Mouse (Mus musculus) left cerebral cortex, postnatal 25 days (tissue): ENCODE measurements at regions not wholly inside any gene's neighbourhood (a gene's known extent, or its start where the extent isn't known, plus 50 kb on each side); places are given as distances from the start of the nearest gene placed in this dataset.

ENCODE experiments used
- DNase-seq, 2 experiments: peaks; one replicate each; pipeline ENCODE4 v3.0.0; 2022; ENCODE audit warnings: low spot score in 2 of 2, mixed read lengths in 1 of 2
- intact Hi-C: fragments of 180-260 bp; cut with DNase I; formaldehyde crosslinking; loops from one replicate; pipeline ENCODE4 v1.15.1; 2025

GRCm38 (mm10) chr2:117780287-117780686, 331.4 kb upstream of the Thbs1 start:
- intact Hi-C loops: no loop called here
- DNase-seq: no peak

GRCm38 (mm10) chr2:117780816-117781215, 330.9 kb upstream of the Thbs1 start:
- no peak for DNase-seq
- intact Hi-C loops: no loop called here

GRCm38 (mm10) chr2:117787321-117787720, 324.4 kb upstream of the Thbs1 start:
- no peak for DNase-seq
- intact Hi-C loops: no loop called here

- intact Hi-C loops: no loop called here
- DNase-seq: no peak
Observed at GRCm38 (mm10) chr2:117794285-117794684, 317.4 kb upstream of the Thbs1 start.

- intact Hi-C loops: no loop called here
- DNase-seq: no peak
Observed at GRCm38 (mm10) chr2:117801946-117802600, 309.6 kb upstream of the Thbs1 start.

GRCm38 (mm10) chr2:117802686-117803085, 309.0 kb upstream of the Thbs1 start:
- DNase-seq: no peak
- intact Hi-C loops: no loop called here

GRCm38 (mm10) chr2:117804686-117805085, 307.0 kb upstream of the Thbs1 start:
- intact Hi-C loops: no loop called here
- no peak for DNase-seq

GRCm38 (mm10) chr2:117807121-117807520, 304.6 kb upstream of the Thbs1 start:
- intact Hi-C loops: no loop called here
- DNase-seq: no peak

GRCm38 (mm10) chr2:117811506-117811905, 300.2 kb upstream of the Thbs1 start:
- no peak for DNase-seq
- intact Hi-C loops: no loop called here

GRCm38 (mm10) chr2:117811931-117812330, 299.7 kb upstream of the Thbs1 start:
- intact Hi-C loops: no loop called here
- no peak for DNase-seq

GRCm38 (mm10) chr2:117819701-117820225, 291.9 kb upstream of the Thbs1 start:
- DNase-seq: no peak
- intact Hi-C loops: no loop called here

- intact Hi-C loops: no loop called here
- DNase-seq: no peak
Observed at GRCm38 (mm10) chr2:117820708-117821107, 291.0 kb upstream of the Thbs1 start.

- intact Hi-C loops: no loop called here
- DNase-seq: no peak
Observed at GRCm38 (mm10) chr2:117825088-117825487, 286.6 kb upstream of the Thbs1 start.

- intact Hi-C loops: no loop called here
- DNase-seq: no peak
Observed at GRCm38 (mm10) chr2:117827278-117827677, 284.4 kb upstream of the Thbs1 start.

GRCm38 (mm10) chr2:117838387-117838786, 273.3 kb upstream of the Thbs1 start:
- DNase-seq: no peak
- intact Hi-C loops: no loop called here

GRCm38 (mm10) chr2:117840406-117840805, 271.3 kb upstream of the Thbs1 start:
- no peak for DNase-seq
- intact Hi-C loops: no loop called here

- DNase-seq: no peak
- intact Hi-C loops: no loop called here
Observed at GRCm38 (mm10) chr2:117842309-117842986, 269.2 kb upstream of the Thbs1 start.

GRCm38 (mm10) chr2:117852442-117852841, 259.2 kb upstream of the Thbs1 start:
- DNase-seq: no peak
- intact Hi-C loops: no loop called here

- DNase-seq: no peak
- intact Hi-C loops: no loop called here
Observed at GRCm38 (mm10) chr2:117862301-117862700, 249.4 kb upstream of the Thbs1 start.

- no peak for DNase-seq
- intact Hi-C loops: no loop called here
Observed at GRCm38 (mm10) chr2:117865119-117865518, 246.6 kb upstream of the Thbs1 start.

GRCm38 (mm10) chr2:117866946-117867345, 244.7 kb upstream of the Thbs1 start:
- intact Hi-C loops: no loop called here
- DNase-seq: no peak
